Mouse (Mus musculus) olfactory bulb, adult 2 months (tissue): ENCODE data around the gene Plk2. TPM values are rescaled to one million over a fixed set of nuclear protein-coding genes. Genes with fewer than 3 reads are reported as not detected.
"Not testable (repeated sequence)": the region's sequence is repeated elsewhere in the genome, so short reads cannot be mapped to it uniquely, and the experiment has no call there.

Source experiments
- H3K27ac ChIP-seq: fragments of 200-500 bp; 2 replicates; pipeline ENCODE4 v1.5.1; 2012; ENCODE audit warnings: low read depth, low read length; ENCODE audit not compliant: insufficient read depth
- H3K4me1 ChIP-seq: fragments of 200-500 bp; 2 replicates; pipeline ENCODE4 v1.6.1; 2012; ENCODE audit warnings: low read length; ENCODE audit not compliant: control insufficient read depth, insufficient read depth
- H3K4me3 ChIP-seq: fragments of 200-500 bp; 2 replicates; pipeline ENCODE4 v1.5.1; 2012; ENCODE audit warnings: mild to moderate bottlenecking, low read depth, low read length, moderate library complexity; ENCODE audit not compliant: insufficient read depth
- CTCF ChIP-seq: fragments of 200-500 bp; IDR thresholded peaks from 2 replicates; pipeline ENCODE4 v1.5.1; 2012; ENCODE audit warnings: low read depth, mild to moderate bottlenecking, low read length, moderate library complexity; ENCODE audit not compliant: insufficient read depth
- POLR2A ChIP-seq: fragments of 200-500 bp; IDR thresholded peaks from 2 replicates; pipeline ENCODE4 v1.6.1; 2012; ENCODE audit warnings: mild to moderate bottlenecking, low read depth, low read length, moderate library complexity; ENCODE audit not compliant: insufficient read depth
- WGBS: fragments of 180-500 bp; shearing (Covaris S2); methylation state at CpG from one replicate; pipeline ENCODE4 v1.1.7; 2018; 5-methylcytosine and 5-hydroxymethylcytosine counted together
- polyA plus RNA-seq: library from polyadenylated mRNA; stranded (reverse); fragments of >200 nt; gene quantifications from 2 replicates; pipeline ENCODE4 v1.2.4, GENCODE M21; 2012; ENCODE audit warnings: low replicate concordance; ENCODE audit not compliant: missing spikeins, insufficient read depth, insufficient read length

The Plk2 gene
- polyA plus RNA-seq, 1 experiment: not detected

DNA sequence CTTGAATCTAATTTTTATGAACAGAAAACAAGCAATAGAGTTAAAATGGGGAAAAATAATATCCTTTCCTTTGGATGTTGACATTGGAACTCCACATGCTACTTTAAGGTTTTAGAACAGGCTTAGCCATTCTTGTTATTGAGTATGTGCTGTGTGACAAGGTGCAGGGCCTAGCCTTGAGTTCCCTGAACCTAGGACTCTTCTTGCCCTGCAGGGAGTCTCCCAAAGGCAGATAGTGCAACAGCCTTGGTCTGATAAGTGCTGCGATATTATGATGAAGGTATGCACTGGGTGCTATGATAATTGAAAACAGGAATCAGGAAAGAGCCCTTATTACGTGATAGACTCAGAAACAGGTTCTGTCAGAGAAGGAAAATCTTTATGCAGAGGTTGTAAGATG, 7.0 kb downstream of the Plk2 start:
- TF ChIP-seq CTCF (no peak), POLR2A (no peak)
- WGBS: 96% methylated on average over 2 of the region's 2 CpGs
- Histone ChIP-seq H3K4me3 (no peak overlapping the region), H3K27ac (no peak overlapping the region), H3K4me1 (peaks cover 6% of the 10 kb centered on the region; the same call in 1 of the 2 replicates)

DNA sequence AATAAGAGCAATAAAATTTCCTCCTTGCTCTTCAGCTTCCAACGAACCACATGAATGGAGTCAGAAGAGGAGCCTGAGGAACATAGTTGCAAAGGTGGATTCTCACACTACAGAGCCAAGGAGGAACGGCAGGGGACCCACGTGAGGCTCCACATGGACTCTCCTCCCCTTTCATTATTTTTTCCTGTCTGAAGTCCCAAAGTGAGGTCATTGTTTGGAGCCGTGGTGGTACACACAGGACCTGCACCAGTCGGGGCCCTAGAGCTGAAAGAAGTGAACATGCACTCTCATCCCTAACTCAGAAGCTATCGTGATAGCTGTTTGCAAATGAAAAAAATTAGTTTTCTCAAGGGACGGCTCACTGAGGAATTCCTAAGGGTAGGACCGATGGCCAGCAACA, 9.2 kb downstream of the Plk2 start:
- Histone ChIP-seq H3K4me3 (no peak overlapping the region), H3K27ac (no peak overlapping the region), H3K4me1 (peaks cover 1% of the 10 kb centered on the region; the same call in 1 of the 2 replicates)
- WGBS: 79% methylated on average over 8 of the region's 8 CpGs
- TF ChIP-seq POLR2A: no peak
- no peak for TF ChIP-seq CTCF

DNA sequence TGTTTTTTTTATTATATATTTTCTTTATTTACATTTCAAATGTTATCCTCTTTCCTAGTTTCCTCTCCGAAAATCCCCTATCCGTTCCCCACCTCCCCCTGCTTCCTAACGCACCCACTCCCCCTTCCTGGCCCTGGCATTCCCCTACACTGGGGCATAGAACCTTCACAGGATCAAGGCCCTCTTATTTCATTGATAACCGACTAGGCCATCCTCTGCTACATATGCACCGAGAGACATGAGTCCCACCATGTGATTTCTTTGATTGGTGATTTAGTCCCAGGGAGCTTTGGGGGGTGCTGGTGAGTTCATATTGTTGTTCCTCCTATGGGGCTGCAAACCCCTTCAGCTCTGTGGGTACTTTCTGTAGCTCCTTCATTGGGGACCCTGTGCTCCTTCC, 9.8 kb downstream of the Plk2 start:
- H3K27ac ChIP-seq, H3K4me3 ChIP-seq, H3K4me1 ChIP-seq: not testable (repeated sequence)
- WGBS: 90% methylated on average over 5 of the region's 5 CpGs

DNA sequence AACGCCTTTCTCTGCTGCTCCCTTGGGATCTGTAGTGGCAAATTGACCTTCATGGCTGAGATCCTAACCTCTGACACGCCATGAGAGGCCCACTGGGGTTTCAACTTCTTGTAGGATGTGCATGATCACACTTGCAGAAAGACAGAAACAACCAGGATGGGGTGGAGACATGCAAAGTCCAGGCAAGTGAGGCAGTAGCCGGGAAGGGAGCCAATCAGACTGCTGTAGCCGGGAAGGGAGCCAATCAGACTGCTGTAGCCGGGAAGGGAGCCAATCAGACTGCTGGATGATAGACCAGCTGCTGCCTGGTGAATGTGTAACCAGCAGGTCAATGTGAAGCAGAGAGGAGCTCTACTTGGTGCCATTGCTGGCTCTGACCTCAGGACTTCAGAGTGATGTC, 11.3 kb downstream of the Plk2 start:
- TF ChIP-seq CTCF: no peak
- no peak for TF ChIP-seq POLR2A
- 68% methylated on average over 5 of the region's 5 CpGs for WGBS
- no peak overlapping the region for H3K27ac ChIP-seq
- no peak overlapping the region for H3K4me3 ChIP-seq
- H3K4me1 ChIP-seq: no peaks in the 10 kb centered on the region

DNA sequence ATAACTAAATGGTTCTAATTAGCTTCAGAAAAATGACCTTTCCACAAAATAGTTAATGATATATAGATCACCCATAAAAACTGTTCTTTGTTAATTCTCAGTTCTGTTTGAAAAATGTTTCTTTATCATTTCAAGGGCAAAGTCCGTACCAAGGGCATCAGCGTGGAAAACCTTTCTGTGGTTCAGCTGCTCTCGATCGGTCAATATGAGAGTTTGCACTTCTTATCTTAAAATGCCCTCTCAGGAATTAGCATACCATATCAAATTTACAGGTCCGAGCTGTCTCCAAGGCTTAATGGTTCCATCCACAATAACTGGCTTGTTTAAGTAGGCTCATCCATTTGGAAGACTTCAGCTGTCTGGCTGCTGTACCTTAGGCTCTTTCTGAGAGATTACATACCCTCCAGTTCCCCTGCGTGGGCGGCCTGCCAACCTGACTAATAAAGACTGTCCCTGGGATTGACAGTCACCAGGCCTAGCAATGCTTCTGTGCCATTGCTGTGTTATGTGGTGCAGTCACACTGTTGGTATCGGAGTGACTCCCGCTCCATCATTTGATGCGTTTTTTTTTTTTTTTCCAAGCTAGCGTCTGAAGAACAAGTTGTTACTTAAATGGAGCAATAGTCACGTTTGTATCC, 17.8 kb downstream of the Plk2 start:
- TF ChIP-seq CTCF: no peak
- no peak for TF ChIP-seq POLR2A
- no peak overlapping the region for H3K4me3 ChIP-seq
- H3K27ac ChIP-seq: no peak overlapping the region
- 81% methylated on average over 12 of the region's 12 CpGs for WGBS
- H3K4me1 ChIP-seq: no peaks in the 10 kb centered on the region

DNA sequence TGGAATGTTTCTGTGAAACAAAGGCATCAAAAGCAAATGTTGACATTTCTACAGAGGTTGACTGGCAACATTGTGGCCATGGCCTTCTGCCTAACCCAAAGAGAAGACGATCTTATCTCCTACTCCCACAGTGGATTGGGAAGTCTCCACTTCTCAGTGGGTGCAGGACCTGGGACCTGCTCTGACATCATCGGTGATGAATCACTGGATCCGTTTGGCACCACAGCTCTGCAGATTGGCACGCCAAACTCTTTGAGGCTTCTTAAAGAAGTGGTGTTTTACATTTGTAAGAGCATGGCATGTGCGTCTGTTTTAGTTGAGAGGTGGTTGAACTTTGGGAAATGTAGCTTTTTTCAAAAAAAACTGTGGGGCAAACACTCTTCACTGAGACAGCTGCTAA, 23.8 kb downstream of the Plk2 start:
- TF ChIP-seq POLR2A (no peak), CTCF (no peak)
- WGBS: 86% methylated on average over 5 of the region's 5 CpGs
- Histone ChIP-seq H3K4me3 (no peak overlapping the region), H3K4me1 (no peaks in the 10 kb centered on the region), H3K27ac (no peak overlapping the region)

DNA sequence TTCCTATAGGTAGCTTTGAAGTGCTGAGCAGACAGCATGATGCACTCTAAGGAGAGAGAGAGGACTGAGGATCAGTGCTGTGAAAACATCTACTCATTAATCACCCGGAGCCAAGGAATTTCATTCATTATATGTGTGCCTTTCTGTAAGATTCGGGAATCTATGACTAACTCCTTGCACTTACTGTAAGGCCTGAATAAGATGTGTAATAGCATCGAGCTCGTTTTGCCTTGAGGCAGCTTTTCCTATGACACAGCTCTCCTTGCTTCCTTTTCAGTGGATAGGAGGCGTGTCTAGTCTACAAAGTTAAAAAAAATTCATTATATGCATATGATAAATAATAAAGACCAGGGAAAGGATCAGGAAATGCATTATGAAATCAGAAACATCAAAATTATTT, 24.8 kb downstream of the Plk2 start:
- TF ChIP-seq POLR2A: no peak
- no peak for TF ChIP-seq CTCF

DNA sequence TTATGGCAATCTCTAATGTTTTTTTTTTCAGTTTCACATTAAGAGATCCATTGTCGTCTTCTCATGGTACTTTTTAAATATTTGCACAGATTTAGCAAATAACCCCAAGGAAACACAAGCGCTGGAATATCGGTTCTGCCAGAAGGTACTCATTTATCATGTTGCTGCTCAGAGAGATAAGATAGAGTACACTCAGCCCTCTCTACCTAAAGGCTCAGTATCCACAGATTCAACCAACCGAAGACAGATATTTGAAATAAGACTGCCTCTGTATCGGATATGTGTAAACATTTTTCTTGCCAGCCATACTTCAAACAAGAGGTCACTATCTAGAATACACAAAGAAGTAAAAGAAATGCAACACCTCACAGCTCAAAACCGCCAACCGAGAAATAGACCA, 27.6 kb downstream of the Plk2 start:
- Histone ChIP-seq H3K27ac (no peak overlapping the region), H3K4me3 (no peak overlapping the region), H3K4me1 (no peaks in the 10 kb centered on the region)
- 95% methylated on average over 7 of the region's 7 CpGs for WGBS
- TF ChIP-seq CTCF (no peak), POLR2A (no peak)

More for the DNA sequence above, 24.8 kb downstream of the Plk2 start:
- Histone ChIP-seq H3K27ac (no peak overlapping the region), H3K4me1 (no peaks in the 10 kb centered on the region), H3K4me3 (no peak overlapping the region)
- whole genome bisulfite sequencing: 64% methylated on average over 5 of the region's 5 CpGs

DNA sequence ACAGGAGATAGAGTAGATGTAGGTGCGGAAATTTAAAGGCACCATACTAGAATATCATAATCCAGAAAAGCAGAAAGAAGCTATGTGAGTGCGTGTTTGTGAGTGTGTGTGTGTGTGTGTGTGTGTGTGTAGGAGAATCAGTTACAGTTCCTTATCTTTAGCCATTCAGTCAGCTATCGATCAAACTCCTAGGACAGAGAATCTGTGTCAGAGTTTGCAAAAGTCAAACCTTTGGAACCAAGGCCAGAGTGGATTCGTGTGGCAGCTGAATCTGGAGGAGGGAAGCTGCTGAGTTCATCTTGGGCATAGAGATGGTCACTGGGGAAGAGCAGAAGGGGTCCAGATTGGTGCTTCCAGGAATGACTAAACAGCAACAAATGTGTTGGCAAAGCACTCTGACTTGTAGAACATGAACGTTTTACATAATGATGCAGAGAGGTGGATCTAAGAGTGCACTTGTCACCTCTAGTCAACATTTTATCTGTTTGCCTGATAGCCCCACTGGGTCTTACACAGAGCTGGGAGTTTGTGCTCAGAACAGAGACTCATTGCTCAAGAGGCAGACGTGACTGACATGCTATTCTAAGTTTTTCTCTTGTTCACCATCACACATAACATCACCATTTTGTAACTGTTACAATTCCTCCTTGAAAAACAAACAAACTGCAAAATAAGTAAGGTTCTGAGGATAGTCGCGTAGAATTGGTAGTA, 30.8 kb downstream of the Plk2 start:
- Histone ChIP-seq H3K4me3 (no peak overlapping the region), H3K27ac (no peak overlapping the region), H3K4me1 (no peaks in the 10 kb centered on the region)
- WGBS: 88% methylated on average over 8 of the region's 8 CpGs
- TF ChIP-seq POLR2A (no peak), CTCF (no peak)
